Mouse (Mus musculus) kidney, embryonic 15.5 days (tissue): ENCODE data around the gene Rpap1. TPM values are rescaled to one million over a fixed set of nuclear protein-coding genes. Genes with fewer than 3 reads are reported as not detected.

Experiments
- ATAC-seq: fragments of 200-750 bp; cut with Nextera tagmentation; replicated peaks from 2 replicates; pipeline ENCODE4 v1.8.0; 2017; ENCODE audit warnings: moderate TSS enrichment; ENCODE audit not compliant: low FRiP score
- H3K27ac ChIP-seq: fragments of 300-500 bp; sonication (generic); 2 replicates; pipeline ENCODE4 v1.5.1; 2015; ENCODE audit warnings: mild to moderate bottlenecking, inconsistent platforms
- H3K27me3 ChIP-seq: fragments of 300-500 bp; sonication (generic); 2 replicates; pipeline ENCODE4 v1.6.1; 2015; ENCODE audit warnings: inconsistent platforms
- H3K36me3 ChIP-seq: fragments of 300-500 bp; sonication (generic); 2 replicates; pipeline ENCODE4 v1.6.1; 2015; ENCODE audit warnings: inconsistent platforms
- H3K4me1 ChIP-seq: fragments of 300-500 bp; sonication (generic); 2 replicates; pipeline ENCODE4 v1.6.1; 2015; ENCODE audit warnings: inconsistent platforms
- H3K4me2 ChIP-seq: fragments of 300-500 bp; sonication (generic); 2 replicates; pipeline ENCODE4 v1.6.1; 2015; ENCODE audit warnings: moderate library complexity, mild to moderate bottlenecking, inconsistent platforms
- H3K4me3 ChIP-seq: fragments of 300-500 bp; sonication (generic); replicated peaks from 2 replicates; pipeline ENCODE4 v1.5.1; 2015; ENCODE audit warnings: mild to moderate bottlenecking, inconsistent platforms
- H3K9ac ChIP-seq: fragments of 300-500 bp; sonication (generic); 2 replicates; pipeline ENCODE4 v1.6.1; 2015; ENCODE audit warnings: mild to moderate bottlenecking, inconsistent platforms
- H3K9me3 ChIP-seq: fragments of 300-500 bp; sonication (generic); replicated peaks from 2 replicates; pipeline ENCODE4 v1.6.1; 2016; ENCODE audit warnings: inconsistent platforms
- WGBS: fragments of 180-500 bp; shearing (Covaris S2); methylation state at CpG from one replicate; pipeline ENCODE4 v1.1.7; 2015; ENCODE audit warnings: mixed read lengths; 5-methylcytosine and 5-hydroxymethylcytosine counted together
- polyA plus RNA-seq: library from polyadenylated mRNA; unstranded; fragments of >200 nt; fragmentation: Nextera tagmentation; extraction: Ambion mirVana; gene quantifications from 2 replicates; pipeline ENCODE4 v1.2.1, GENCODE M21; 2015

The Rpap1 gene
- polyA plus RNA-seq, 1 experiment from 2014 or later = 34.1 TPM

DNA sequence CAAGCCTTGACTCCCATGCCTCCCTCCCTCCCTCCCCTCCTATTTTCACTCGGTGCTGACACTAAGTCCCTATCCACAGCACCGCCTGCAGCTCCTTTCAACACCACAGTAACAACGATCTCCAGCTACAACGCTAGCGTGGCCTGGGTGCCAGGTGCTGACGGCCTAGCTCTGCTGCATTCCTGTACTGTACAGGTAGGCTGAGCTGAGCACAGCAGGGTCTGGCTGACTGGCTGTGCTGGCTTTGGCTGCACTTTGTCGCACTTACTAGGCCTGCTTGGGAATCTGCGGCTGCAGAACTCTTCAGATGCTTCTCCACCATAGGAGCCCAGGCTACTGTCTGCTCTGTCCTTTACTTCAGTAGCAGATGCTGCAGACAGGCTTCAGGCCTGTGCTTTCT, 18.2 kb upstream of the Rpap1 start:
- no peak overlapping the region for H3K4me2 ChIP-seq
- H3K4me3 ChIP-seq = no peak overlapping the region
- no peak overlapping the region for H3K9ac ChIP-seq
- H3K36me3 ChIP-seq = peaks cover 29% of the 10 kb centered on the region; the same call in 1 of the 2 replicates
- H3K27ac ChIP-seq = no peak overlapping the region
- peaks cover 50% of the 10 kb centered on the region for H3K4me1 ChIP-seq
- H3K9me3 ChIP-seq = no peaks in the 10 kb centered on the region
- ATAC-seq = no peak
- WGBS = 64% methylated on average over 8 of the region's 8 CpGs
- H3K27me3 ChIP-seq = peaks cover 10% of the 10 kb centered on the region

GRCm38 (mm10) chr2:119804776-119805175, 17.4 kb upstream of the Rpap1 start:
- Histone ChIP-seq H3K27me3 (peaks cover 10% of the 10 kb centered on the region), H3K9me3 (no peaks in the 10 kb centered on the region), H3K36me3 (peaks cover 24% of the 10 kb centered on the region; the same call in 1 of the 2 replicates), H3K9ac (no peak overlapping the region), H3K4me3 (no peak overlapping the region), H3K4me2 (no peak overlapping the region), H3K27ac (no peak overlapping the region), H3K4me1 (peaks cover 55% of the 10 kb centered on the region)
- no peak for ATAC-seq
- 52% methylated on average over 9 of the region's 9 CpGs for WGBS

DNA sequence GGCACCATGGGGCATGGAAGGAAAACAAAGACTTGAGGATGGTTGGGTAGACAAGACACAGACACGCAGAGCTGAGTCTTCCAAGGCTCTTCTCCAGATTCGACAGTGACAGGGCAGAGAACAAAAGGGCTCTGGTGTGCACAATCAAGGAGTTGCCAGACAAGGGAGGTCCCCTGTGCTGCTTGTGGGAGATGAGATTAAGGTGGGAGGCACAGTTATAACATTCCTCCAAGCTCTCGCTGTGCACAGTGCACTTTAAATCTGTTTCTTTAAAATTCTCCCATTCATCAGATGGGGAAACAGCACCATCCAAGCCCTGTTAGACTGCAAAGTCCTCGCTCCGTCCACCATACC, 16.9 kb upstream of the Rpap1 start:
- H3K4me1 ChIP-seq = peaks cover 56% of the 10 kb centered on the region
- no peak overlapping the region for H3K4me2 ChIP-seq
- no peak overlapping the region for H3K4me3 ChIP-seq
- WGBS = 64% methylated on average over 5 of the region's 5 CpGs
- no peak for ATAC-seq
- H3K9me3 ChIP-seq = no peaks in the 10 kb centered on the region
- no peak overlapping the region for H3K9ac ChIP-seq
- 0 out of 2 replicates have a peak overlapping the region, but pooled peaks have one; percentile 38 for H3K27ac ChIP-seq
- H3K27me3 ChIP-seq = peaks cover 10% of the 10 kb centered on the region
- peaks cover 24% of the 10 kb centered on the region; the same call in 1 of the 2 replicates for H3K36me3 ChIP-seq

DNA sequence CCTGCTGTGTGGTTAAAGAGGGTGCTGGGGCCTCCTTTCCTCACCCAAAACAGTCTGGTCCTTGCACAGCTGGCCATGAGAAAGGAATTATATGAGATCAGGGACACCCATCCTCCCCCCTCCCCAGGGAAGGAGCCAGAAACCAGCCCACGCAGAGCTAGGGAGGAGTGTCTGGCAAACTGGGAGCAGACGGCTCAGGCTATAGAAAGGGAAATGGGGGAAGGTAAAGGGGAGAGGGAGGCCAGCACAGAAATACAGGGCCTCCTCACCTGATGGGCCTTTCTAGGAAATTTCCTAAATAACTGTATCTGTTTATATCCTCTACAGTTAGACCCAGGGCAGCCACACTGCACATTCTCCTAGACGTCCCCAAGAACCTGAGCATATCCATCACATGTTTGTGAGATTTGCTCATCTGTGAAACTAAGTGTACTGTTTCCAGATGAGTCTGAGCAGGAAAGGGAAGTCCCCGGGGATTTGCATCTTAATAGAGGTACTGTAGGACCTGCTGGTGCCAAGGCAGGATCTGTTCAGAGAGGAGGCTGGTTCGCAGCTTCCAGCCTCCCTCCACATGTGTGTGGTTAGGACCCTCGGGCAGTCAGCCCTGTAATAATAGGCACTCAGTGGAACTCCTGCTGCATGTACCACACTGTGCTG, 16.4 kb upstream of the Rpap1 start:
- H3K27me3 ChIP-seq = peaks cover 14% of the 10 kb centered on the region
- H3K4me2 ChIP-seq = no peak overlapping the region
- WGBS = 38% methylated on average over 6 of the region's 6 CpGs
- no peak overlapping the region for H3K4me3 ChIP-seq
- peaks cover 56% of the 10 kb centered on the region for H3K4me1 ChIP-seq
- no peaks in the 10 kb centered on the region for H3K9me3 ChIP-seq
- peaks cover 19% of the 10 kb centered on the region; the same call in 1 of the 2 replicates for H3K36me3 ChIP-seq
- H3K9ac ChIP-seq = no peak overlapping the region
- H3K27ac ChIP-seq = peak overlapping the region; percentile 38
- no peak for ATAC-seq

DNA sequence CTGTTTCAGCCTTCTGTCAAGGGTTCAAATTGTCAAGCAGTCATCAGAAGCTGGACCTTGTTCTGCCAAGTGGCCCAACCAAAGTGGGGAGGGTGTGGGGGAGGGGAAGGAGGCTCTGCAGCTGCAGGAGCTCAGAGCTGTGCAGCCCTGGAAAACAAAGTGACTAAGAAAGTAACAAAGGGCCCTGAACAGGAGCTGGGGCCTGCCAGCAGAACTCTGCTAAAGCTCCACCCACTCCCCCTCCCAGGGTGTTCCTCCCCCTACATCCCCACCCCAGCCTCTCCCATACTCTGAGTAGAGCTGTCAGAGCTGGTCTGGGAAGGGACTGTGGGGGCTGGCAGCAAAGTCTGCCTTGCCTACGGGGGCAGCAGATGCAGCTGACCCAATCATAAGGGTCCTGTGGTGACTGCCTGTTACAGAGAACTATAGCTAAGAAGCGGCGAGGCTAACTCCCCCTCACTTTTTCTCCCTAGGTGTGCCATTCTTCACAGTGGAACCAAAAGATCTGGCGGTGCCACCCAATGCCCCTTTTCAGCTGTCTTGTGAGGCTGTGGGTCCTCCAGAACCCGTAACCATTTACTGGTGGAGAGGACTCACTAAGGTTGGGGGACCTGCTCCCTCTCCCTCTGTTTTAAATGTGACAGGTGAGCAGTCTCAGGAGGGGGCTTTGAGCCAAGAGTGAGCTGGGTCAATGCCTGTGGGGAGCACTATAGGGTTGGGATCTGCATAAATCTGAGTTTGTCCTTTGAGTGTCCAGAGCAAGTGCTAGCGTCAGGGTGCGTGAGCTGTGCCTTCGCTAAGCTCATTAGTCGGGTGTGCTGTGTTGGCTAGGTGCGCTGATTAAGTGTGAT, 15.7 kb upstream of the Rpap1 start:
- peaks cover 20% of the 10 kb centered on the region for H3K27me3 ChIP-seq
- H3K27ac ChIP-seq = peak overlapping the region; percentile 38
- peaks cover 59% of the 10 kb centered on the region for H3K4me1 ChIP-seq
- no peak overlapping the region for H3K4me3 ChIP-seq
- 0 out of 2 replicates have a peak, but pooled peaks cover 17% of the 10 kb centered on the region for H3K36me3 ChIP-seq
- 0 out of 2 replicates have a peak, but pooled peaks have one; percentile 5 for ATAC-seq
- no peaks in the 10 kb centered on the region for H3K9me3 ChIP-seq
- 46% methylated on average over 10 of the region's 10 CpGs for WGBS
- H3K9ac ChIP-seq = no peak overlapping the region
- 0 out of 2 replicates have a peak overlapping the region, but pooled peaks have one; percentile 5 for H3K4me2 ChIP-seq

DNA sequence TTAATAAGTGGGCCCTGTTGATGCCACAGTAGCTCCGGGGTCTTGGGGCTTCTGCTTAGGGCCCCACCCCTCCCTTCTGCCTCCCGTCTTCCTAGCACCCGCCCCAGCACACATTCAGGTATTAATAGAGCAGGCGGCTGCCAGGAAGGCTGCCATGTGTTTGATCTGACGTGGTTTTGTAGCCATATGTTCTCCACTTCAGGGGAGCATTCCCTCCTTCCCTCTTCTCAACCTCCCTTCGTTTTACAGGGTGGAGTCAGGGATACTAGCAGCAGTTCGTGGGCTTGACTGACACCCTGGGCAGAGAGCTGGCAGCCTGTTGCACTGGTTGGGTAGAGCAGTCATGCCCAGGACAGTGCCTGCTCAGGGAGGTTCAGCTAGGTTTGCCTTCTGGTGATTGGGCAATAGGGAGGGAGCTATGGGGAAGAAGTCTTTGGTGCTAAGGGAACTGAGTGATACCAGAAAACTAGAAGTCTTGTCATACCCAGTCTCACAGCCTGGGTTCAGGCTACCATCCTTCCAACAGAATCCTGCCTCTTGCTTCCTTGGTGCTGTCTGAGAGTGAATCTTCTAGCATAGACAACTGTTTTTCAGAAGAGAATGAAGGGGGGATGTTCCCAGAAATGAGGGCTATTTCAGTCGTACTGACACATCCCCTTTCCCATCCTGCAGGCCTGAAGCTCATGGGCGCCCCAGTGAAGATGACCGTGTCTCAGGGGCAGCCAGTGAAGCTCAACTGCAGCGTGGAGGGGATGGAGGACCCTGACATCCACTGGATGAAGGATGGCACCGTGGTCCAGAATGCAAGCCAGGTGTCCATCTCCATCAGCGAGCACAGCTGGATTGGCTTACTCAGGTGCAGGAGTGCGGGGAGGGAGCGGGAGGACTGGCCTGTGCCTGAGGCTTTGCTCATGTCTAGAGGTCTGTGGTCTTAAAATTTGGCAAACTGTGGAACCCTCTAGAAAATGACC, 13.8 kb upstream of the Rpap1 start:
- H3K4me2 ChIP-seq = peak overlapping the region; percentile 99
- peak overlapping the region; percentile 80; the same call in 1 of the 2 replicates for H3K4me3 ChIP-seq
- H3K9me3 ChIP-seq = no peaks in the 10 kb centered on the region
- no peak overlapping the region for H3K9ac ChIP-seq
- H3K4me1 ChIP-seq = peaks cover 62% of the 10 kb centered on the region
- H3K27me3 ChIP-seq = peaks cover 38% of the 10 kb centered on the region
- WGBS = 56% methylated on average over 15 of the region's 15 CpGs
- no peak overlapping the region for H3K27ac ChIP-seq
- no peak for ATAC-seq
- H3K36me3 ChIP-seq = 0 out of 2 replicates have a peak, but pooled peaks cover 9% of the 10 kb centered on the region

GRCm38 (mm10) chr2:119799961-119800550, 12.7 kb upstream of the Rpap1 start:
- Histone ChIP-seq H3K36me3 (0 out of 2 replicates have a peak, but pooled peaks cover 9% of the 10 kb centered on the region), H3K4me3 (peak overlapping the region; percentile 80), H3K27me3 (peaks cover 38% of the 10 kb centered on the region), H3K4me1 (peaks cover 59% of the 10 kb centered on the region), H3K9ac (peak overlapping the region; percentile 80), H3K9me3 (no peaks in the 10 kb centered on the region), H3K4me2 (peak overlapping the region; percentile 99), H3K27ac (no peak overlapping the region)
- under 1% methylated on average over 24 of the region's 27 CpGs for WGBS
- peak; percentile 55; the same call in 1 of the 2 replicates for ATAC-seq

DNA sequence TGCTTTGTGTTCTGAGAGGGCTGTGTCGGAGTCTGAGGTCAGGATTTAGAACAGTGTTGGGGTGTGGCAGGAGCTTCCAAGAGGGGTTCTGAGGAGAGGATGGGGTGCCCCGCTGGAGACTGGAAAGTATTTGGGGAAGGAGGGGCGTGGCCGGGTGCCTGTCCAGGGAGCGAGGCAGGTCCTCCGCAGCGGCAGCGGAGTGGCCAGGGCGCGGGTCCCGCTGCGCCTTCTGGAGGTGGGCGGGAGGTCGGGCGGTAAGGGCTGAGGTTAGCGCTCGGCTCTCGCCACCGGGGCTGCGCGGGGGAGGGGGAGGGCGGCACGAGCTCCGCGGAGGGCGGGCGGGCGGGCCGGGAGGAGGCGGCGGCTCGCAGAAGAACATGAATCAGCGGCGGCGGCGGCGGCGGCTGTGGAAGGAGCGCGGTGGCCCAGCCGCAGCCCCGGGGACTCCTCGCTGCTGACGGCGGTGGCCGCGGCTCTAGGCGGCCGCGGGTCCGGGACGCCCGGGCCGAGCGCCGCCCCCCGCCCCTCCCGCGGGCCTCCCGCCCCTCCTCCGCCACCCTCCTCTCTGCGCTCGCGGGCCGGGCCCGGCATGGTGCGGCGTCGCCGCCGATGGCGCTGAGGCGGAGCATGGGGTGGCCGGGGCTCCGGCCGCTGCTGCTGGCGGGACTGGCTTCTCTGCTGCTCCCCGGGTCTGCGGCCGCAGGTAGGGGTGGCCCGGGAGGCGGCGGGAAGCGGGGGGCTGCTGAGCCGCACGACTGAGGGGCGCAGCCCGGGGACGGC, 12.0 kb upstream of the Rpap1 start:
- peak overlapping the region; percentile 80 for H3K4me3 ChIP-seq
- no peaks in the 10 kb centered on the region for H3K9me3 ChIP-seq
- H3K4me1 ChIP-seq = peaks cover 53% of the 10 kb centered on the region
- H3K9ac ChIP-seq = peak overlapping the region; percentile 80
- H3K27ac ChIP-seq = no peak overlapping the region
- H3K36me3 ChIP-seq = 0 out of 2 replicates have a peak, but pooled peaks cover 3% of the 10 kb centered on the region
- WGBS = under 1% methylated on average over 26 of the region's 89 CpGs
- ATAC-seq = peak; percentile 79
- peak overlapping the region; percentile 99 for H3K4me2 ChIP-seq
- H3K27me3 ChIP-seq = peaks cover 42% of the 10 kb centered on the region

DNA sequence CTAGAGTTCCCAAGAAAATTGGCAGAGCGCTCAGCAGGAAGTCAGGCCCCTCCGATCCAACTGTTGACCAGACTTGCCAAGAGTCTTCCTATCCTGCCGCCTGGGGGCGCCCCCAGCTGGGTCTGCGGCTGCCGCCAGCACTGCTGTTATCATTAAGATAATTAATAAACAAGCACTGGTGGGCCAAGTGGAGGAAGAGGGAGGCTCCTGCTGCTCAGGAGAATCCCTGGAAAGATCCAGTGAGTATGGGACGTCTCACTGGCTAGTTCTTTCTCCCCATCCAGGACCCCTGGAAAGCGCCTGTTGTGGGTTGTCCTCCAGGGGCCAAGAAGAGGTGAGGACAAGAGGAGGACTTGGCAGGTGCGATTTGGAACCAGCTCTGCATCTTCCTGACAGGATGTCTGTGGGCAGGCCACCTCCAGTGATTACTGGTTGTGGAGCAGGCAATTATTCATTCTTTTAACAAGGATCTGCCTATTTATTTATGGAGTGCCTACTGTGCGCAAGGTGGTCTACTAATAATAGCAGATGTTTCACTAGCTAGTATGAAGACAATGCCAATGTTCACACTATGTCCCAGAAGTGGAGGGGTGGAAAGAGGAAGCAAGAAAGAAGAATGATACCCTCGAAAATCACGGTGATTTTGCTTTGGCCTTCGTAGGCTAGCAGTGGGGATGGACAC, 11.1 kb upstream of the Rpap1 start:
- peaks cover 42% of the 10 kb centered on the region for H3K27me3 ChIP-seq
- no peak overlapping the region for H3K27ac ChIP-seq
- no peak for ATAC-seq
- 12% methylated on average over 13 of the region's 13 CpGs for WGBS
- H3K9ac ChIP-seq = no peak overlapping the region
- H3K4me1 ChIP-seq = peaks cover 43% of the 10 kb centered on the region
- H3K4me2 ChIP-seq = peak overlapping the region; percentile 99
- no peaks in the 10 kb centered on the region for H3K36me3 ChIP-seq
- no peak overlapping the region for H3K4me3 ChIP-seq
- H3K9me3 ChIP-seq = no peaks in the 10 kb centered on the region

DNA sequence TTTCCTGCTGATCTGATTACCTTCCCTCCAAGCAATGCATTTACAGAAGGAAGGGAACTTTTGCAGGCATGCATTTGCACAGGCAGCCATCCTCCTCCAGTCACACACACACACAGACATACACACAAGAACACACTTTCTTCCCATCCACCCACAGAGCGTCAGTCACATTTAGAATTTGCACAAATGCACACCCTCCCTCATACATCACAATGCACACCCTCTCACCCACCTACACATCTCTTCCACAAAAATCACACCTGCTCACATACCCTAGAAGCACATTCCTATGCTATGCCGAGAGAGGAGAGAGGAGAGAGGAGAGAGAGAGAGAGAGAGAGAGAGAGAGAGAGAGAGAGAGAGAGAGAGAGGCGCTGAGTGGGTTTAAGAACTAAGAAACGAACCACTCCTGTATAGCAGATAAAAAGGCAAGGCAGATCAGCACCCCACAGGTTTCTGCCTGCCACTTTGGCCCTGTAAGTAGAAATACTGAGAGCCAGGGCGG, 10.0 kb upstream of the Rpap1 start, which contains the start of gene Tyro3:
Gene Tyro3 (plus strand): TSS at position 455 of the 505 bp plus-strand sequence.
- ATAC-seq = no peak
- H3K27me3 ChIP-seq = peaks cover 42% of the 10 kb centered on the region
- no peak within 1 kb of the TSS for H3K9ac ChIP-seq
- no peaks in the 10 kb centered on the region for H3K36me3 ChIP-seq
- peaks cover 32% of the 10 kb centered on the region for H3K4me1 ChIP-seq
- 71% methylated on average over 5 of the region's 5 CpGs for WGBS
- H3K4me2 ChIP-seq = peak within 1 kb of the TSS; percentile 99
- no peaks in the 10 kb centered on the region for H3K9me3 ChIP-seq
- no peak within 1 kb of the TSS for H3K27ac ChIP-seq
- H3K4me3 ChIP-seq = no peak within 1 kb of the TSS
